In the genomic region with DNA sequence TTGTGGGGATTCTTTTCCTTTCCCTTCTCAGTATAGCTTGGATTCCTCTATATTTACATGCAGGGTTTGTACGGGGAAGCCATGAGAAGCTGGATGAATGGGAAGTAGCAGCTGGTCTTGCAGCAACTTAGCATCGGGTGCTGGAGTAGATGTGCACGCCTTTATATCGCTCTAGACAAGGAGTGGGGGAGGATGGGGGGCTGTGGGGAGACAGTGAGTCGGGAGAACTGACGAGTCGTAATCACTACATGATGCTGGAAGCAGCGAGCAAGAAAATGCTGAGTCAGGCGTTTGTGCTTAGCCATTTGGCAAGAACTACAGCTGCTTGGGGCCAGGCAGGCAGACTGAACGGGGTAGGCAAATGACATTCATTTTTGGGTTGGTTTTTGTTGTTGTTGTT, we compare ENCODE assay signal across 9 mouse cellular contexts.
DNase-seq lines count a peak whose midpoint lies in the region; ATAC-seq lines count a peak whose summit lies in the region.
"Had no signal": no experiment of that assay in that cellular context is flagged by ENCODE, and none has a peak within 500 bp of the region (broad histone marks: within the 10 kb centered on the region; RNA-seq: fewer than 3 reads in every experiment).

No protein-coding gene starts in this region.

- no peaks in the 10 kb centered on the region for H3K4me1 ChIP-seq in forebrain, embryonic 14.5 days (ENCODE audit: control insufficient read depth, insufficient read depth, low read length)
- H3K4me1 ChIP-seq in forebrain, embryonic 12.5 days, result peaks cover 4% of the 10 kb centered on the region; the same call in 1 of the 2 replicates
- peaks cover 13% of the 10 kb centered on the region; the same call in 1 of the 2 replicates for H3K4me1 ChIP-seq in midbrain, embryonic 15.5 days
- H3K4me1 ChIP-seq in midbrain, embryonic 11.5 days (ENCODE audit: control insufficient read depth, insufficient read depth, low read length), result no peaks in the 10 kb centered on the region
- H3K4me1 ChIP-seq in intestine, embryonic 15.5 days (replicated peaks), result peaks cover 7% of the 10 kb centered on the region

- no peak overlapping the region for H3K27ac ChIP-seq in forebrain, embryonic 14.5 days (ENCODE audit: low read depth, low read length)
- no peak overlapping the region for H3K27ac ChIP-seq in forebrain, embryonic 12.5 days
- H3K27ac ChIP-seq in midbrain, embryonic 15.5 days, result no peak overlapping the region
- no peak overlapping the region for H3K27ac ChIP-seq in midbrain, embryonic 11.5 days (ENCODE audit: low read depth, low read length)
- H3K27ac ChIP-seq in intestine, embryonic 15.5 days, result no peak overlapping the region
- H3K27ac ChIP-seq: liver, embryonic 14.5 days had no signal

- no peak overlapping the region for H3K9ac ChIP-seq in forebrain, embryonic 14.5 days (ENCODE audit: low read length)
- H3K9ac ChIP-seq in forebrain, embryonic 12.5 days, result no peak overlapping the region
- H3K9ac ChIP-seq in midbrain, embryonic 15.5 days, result no peak overlapping the region
- H3K9ac ChIP-seq in midbrain, embryonic 11.5 days (ENCODE audit: low read length), result no peak overlapping the region
- no peak overlapping the region for H3K9ac ChIP-seq in intestine, embryonic 15.5 days
- H3K9ac ChIP-seq: liver, embryonic 14.5 days had no signal

- WGBS in forebrain, embryonic 14.5 days, result 67% methylated on average over 10 of the region's 10 CpGs
- 78% methylated on average over 10 of the region's 10 CpGs for WGBS in forebrain, embryonic 12.5 days
- 66% methylated on average over 10 of the region's 10 CpGs for WGBS in midbrain, embryonic 15.5 days
- 87% methylated on average over 10 of the region's 10 CpGs for WGBS in midbrain, embryonic 11.5 days
- 66% methylated on average over 10 of the region's 10 CpGs for WGBS in intestine, embryonic 15.5 days

- DNase-seq in forebrain, embryonic 14.5 days (ENCODE audit: low spot score), result peak; percentile 86
- no peak for DNase-seq in midbrain, embryonic 11.5 days (ENCODE audit: low spot score, missing footprints)
- DNase-seq in left cerebral cortex, adult 18-20 months (ENCODE audit: low spot score in 2 of 2), result peak; percentile 23 to 40
- DNase-seq in telencephalon, adult 2 months (ENCODE audit: low read depth, low spot score), result peak; percentile 49
- no peak for DNase-seq in heart, postnatal 4 days

- H3K9me3 ChIP-seq in forebrain, embryonic 14.5 days (replicated peaks; ENCODE audit: control insufficient read depth, low read length), result no peaks in the 10 kb centered on the region
- H3K9me3 ChIP-seq in forebrain, embryonic 12.5 days, result no peaks in the 10 kb centered on the region
- no peaks in the 10 kb centered on the region for H3K9me3 ChIP-seq in midbrain, embryonic 15.5 days
- H3K9me3 ChIP-seq in midbrain, embryonic 11.5 days (ENCODE audit: control insufficient read depth, low read length), result no peaks in the 10 kb centered on the region
- no peaks in the 10 kb centered on the region for H3K9me3 ChIP-seq in intestine, embryonic 15.5 days

- no peak overlapping the region for H3K4me2 ChIP-seq in forebrain, embryonic 14.5 days (ENCODE audit: low read length)
- H3K4me2 ChIP-seq in forebrain, embryonic 12.5 days, result no peak overlapping the region
- peak overlapping the region; percentile 12; the same call in 1 of the 2 replicates for H3K4me2 ChIP-seq in midbrain, embryonic 15.5 days
- H3K4me2 ChIP-seq in midbrain, embryonic 11.5 days, result no peak overlapping the region
- no peak overlapping the region for H3K4me2 ChIP-seq in intestine, embryonic 15.5 days (replicated peaks)

- H3K36me3 ChIP-seq in forebrain, embryonic 14.5 days (ENCODE audit: control insufficient read depth, insufficient read depth, low read length), result no peaks in the 10 kb centered on the region
- no peaks in the 10 kb centered on the region for H3K36me3 ChIP-seq in forebrain, embryonic 12.5 days (replicated peaks)
- no peaks in the 10 kb centered on the region for H3K36me3 ChIP-seq in midbrain, embryonic 15.5 days (replicated peaks)
- no peaks in the 10 kb centered on the region for H3K36me3 ChIP-seq in midbrain, embryonic 11.5 days (ENCODE audit: control insufficient read depth, insufficient read depth, low read length)
- H3K36me3 ChIP-seq in intestine, embryonic 15.5 days, result no peaks in the 10 kb centered on the region

- no peak overlapping the region for H3K4me3 ChIP-seq in forebrain, embryonic 14.5 days (ENCODE audit: low read depth, low read length)
- H3K4me3 ChIP-seq in forebrain, embryonic 12.5 days (replicated peaks), result no peak overlapping the region
- H3K4me3 ChIP-seq in midbrain, embryonic 15.5 days, result no peak overlapping the region
- H3K4me3 ChIP-seq in midbrain, embryonic 11.5 days (ENCODE audit: low read depth, low read length), result no peak overlapping the region
- H3K4me3 ChIP-seq in intestine, embryonic 15.5 days (replicated peaks), result no peak overlapping the region

- H3K27me3 ChIP-seq in forebrain, embryonic 14.5 days (replicated peaks; ENCODE audit: control insufficient read depth, insufficient read depth, low read length), result no peaks in the 10 kb centered on the region
- H3K27me3 ChIP-seq in forebrain, embryonic 12.5 days, result no peaks in the 10 kb centered on the region
- no peaks in the 10 kb centered on the region for H3K27me3 ChIP-seq in midbrain, embryonic 15.5 days (replicated peaks)
- no peaks in the 10 kb centered on the region for H3K27me3 ChIP-seq in midbrain, embryonic 11.5 days (ENCODE audit: control insufficient read depth, insufficient read depth, low read length)
- H3K27me3 ChIP-seq in intestine, embryonic 15.5 days (replicated peaks), result no peaks in the 10 kb centered on the region

- ATAC-seq in forebrain, embryonic 14.5 days, result peak; percentile 71
- no peak for ATAC-seq in forebrain, embryonic 12.5 days (ENCODE audit: low FRiP score)
- no peak for ATAC-seq in midbrain, embryonic 15.5 days (replicated peaks)
- no peak for ATAC-seq in midbrain, embryonic 11.5 days (ENCODE audit: low FRiP score)
- ATAC-seq in intestine, embryonic 15.5 days, result no peak

Comparison
In these comparisons a context has a peak if more than half of its experiments do, and no peak if none do; other contexts are left out.
1. DNase-seq: peak in forebrain, embryonic 14.5 days (single experiment), left cerebral cortex, adult 18-20 months (2 of 2) and telencephalon, adult 2 months (single experiment); none in midbrain, embryonic 11.5 days (single experiment) and heart, postnatal 4 days (single experiment).